Mouse (Mus musculus) G1E (cell line): ENCODE measurements around the gene Vmn1r86. TPM values are rescaled to one million over a fixed set of nuclear protein-coding genes. Genes with fewer than 3 reads are reported as not detected.
A peak's percentile ranks its signal among the peaks of the same experiment; 100 is the strongest.
"Not testable (repeated sequence)": the region's sequence is repeated elsewhere in the genome, so short reads cannot be mapped to it uniquely, and the experiment has no call there.

ENCODE experiments used
- ATAC-seq: 2 replicates; pipeline ENCODE4 v1.8.0; 2016; ENCODE audit warnings: mild to moderate bottlenecking; ENCODE audit not compliant: insufficient number of reproducible peaks, poor library complexity, low FRiP score, severe bottlenecking; ENCODE audit errors: extremely low read depth
- DNase-seq: peaks from one replicate; pipeline ENCODE4 v3.0.0; 2012; ENCODE audit warnings: low spot score
- H3K27me3 ChIP-seq: 2 replicates; pipeline ENCODE4 v1.6.1; 2012; ENCODE audit warnings: mild to moderate bottlenecking, low read length, inconsistent platforms; ENCODE audit not compliant: insufficient read depth
- H3K36me3 ChIP-seq: replicated peaks from 2 replicates; pipeline ENCODE3; 2012; ENCODE audit warnings: mild to moderate bottlenecking, inconsistent platforms
- H3K4me1 ChIP-seq: 2 replicates; pipeline ENCODE4 v1.6.1; 2012; ENCODE audit warnings: low read depth, low read length, inconsistent platforms, mixed read lengths; ENCODE audit not compliant: insufficient read depth
- H3K4me3 ChIP-seq: 2 replicates; pipeline ENCODE4 v1.5.1; 2012; ENCODE audit warnings: low read depth, mild to moderate bottlenecking, inconsistent platforms, low read length, moderate library complexity, mixed read lengths
- H3K9me3 ChIP-seq: replicated peaks from 2 replicates; pipeline ENCODE4 v1.6.1; 2012; ENCODE audit warnings: inconsistent platforms
- CTCF ChIP-seq: IDR thresholded peaks from 2 replicates; pipeline ENCODE4 v1.5.1; 2012; ENCODE audit warnings: low read depth, low read length, inconsistent platforms, mixed read lengths
- GATA1 ChIP-seq: IDR thresholded peaks from 2 replicates; pipeline ENCODE4 v1.6.1; 2012; ENCODE audit warnings: borderline replicate concordance, low read length, inconsistent platforms, mixed read lengths
- GATA2 ChIP-seq: IDR thresholded peaks from 2 replicates; pipeline ENCODE4 v1.6.1; 2012; ENCODE audit warnings: low read depth, low read length, inconsistent platforms, borderline replicate concordance
- POLR2AphosphoS5 ChIP-seq: IDR thresholded peaks from 2 replicates; pipeline ENCODE4 v1.6.1; 2012; ENCODE audit warnings: low read depth, low read length, inconsistent platforms; ENCODE audit not compliant: insufficient replicate concordance
- TAL1 ChIP-seq: conservative IDR thresholded peaks from 2 replicates; pipeline ENCODE4 v1.6.1; 2012; ENCODE audit warnings: low read depth, low read length, inconsistent platforms, mixed read lengths
- polyA plus RNA-seq: library from polyadenylated mRNA; stranded (reverse); fragments of >175 nt; gene quantifications from 2 replicates; pipeline ENCODE4 v1.2.3, GENCODE M21; 2012
- total RNA-seq, 2 experiments: library from RNA; stranded (forward) in 1 of 2; stranded (reverse) in 1 of 2; fragments of 200-1000 nt in 1 of 2; fragments of >200 nt in 1 of 2; fragmentation: Nextera tagmentation in 1 of 2; gene quantifications; 2 replicates each; pipeline ENCODE4 v1.2.3; 2014 to 2017

Gene Vmn1r86
- total and polyA plus RNA-seq, 3 experiments = 0.11 TPM; not detected in 2

- no peaks in the 10 kb centered on the region for H3K36me3 ChIP-seq
- peaks cover 8% of the 10 kb centered on the region for H3K4me1 ChIP-seq
- no peak overlapping the region for H3K4me3 ChIP-seq
- H3K9me3 ChIP-seq = no peaks in the 10 kb centered on the region
- DNase-seq (no peak), ATAC-seq (no peak)
- no peaks in the 10 kb centered on the region for H3K27me3 ChIP-seq
- TF ChIP-seq POLR2AphosphoS5 = no peak
- TF ChIP-seq GATA1 = no peak
- no peak for TF ChIP-seq CTCF
- no peak for TF ChIP-seq GATA2
- no peak for TF ChIP-seq TAL1
Observed at GRCm38 (mm10) chr7:13072293-13072692, 47.4 kb downstream of the Vmn1r86 start.

DNA sequence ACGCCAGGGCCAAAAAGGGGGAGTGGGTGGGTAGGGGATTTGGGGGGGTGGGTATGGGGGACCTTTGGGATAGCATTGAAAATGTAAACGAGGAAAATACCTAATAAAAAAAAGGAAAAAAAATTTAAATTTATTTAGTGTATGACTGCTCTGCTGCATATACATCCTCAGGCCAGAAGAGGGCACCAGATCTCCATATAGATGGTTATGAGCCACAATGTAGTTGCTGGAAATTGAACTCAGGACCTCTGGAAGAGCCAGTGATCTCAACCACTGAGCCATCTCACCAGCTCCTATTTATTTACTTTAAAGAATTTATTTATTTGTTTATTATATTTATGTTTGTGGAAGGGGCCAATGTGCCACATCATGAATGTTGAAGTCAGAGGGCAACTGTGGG lies 56.3 kb downstream of the Vmn1r86 start:
- not testable (repeated sequence) for DNase-seq, H3K27me3 ChIP-seq, H3K9me3 ChIP-seq, H3K4me3 ChIP-seq, H3K4me1 ChIP-seq, ATAC-seq, H3K36me3 ChIP-seq
- TF ChIP-seq CTCF = 0 out of 2 replicates have a peak, but pooled peaks have one; percentile 30

- no peak for DNase-seq
- peaks cover under 1% of the 10 kb centered on the region; the same call in 1 of the 2 replicates for H3K9me3 ChIP-seq
- no peak overlapping the region for H3K4me3 ChIP-seq
- H3K36me3 ChIP-seq = no peaks in the 10 kb centered on the region
- peaks cover 4% of the 10 kb centered on the region; the same call in 1 of the 2 replicates for H3K27me3 ChIP-seq
- no peak for ATAC-seq
- H3K4me1 ChIP-seq = peaks cover 5% of the 10 kb centered on the region
- TF ChIP-seq CTCF (no peak), TAL1 (no peak), POLR2AphosphoS5 (no peak), GATA2 (no peak), GATA1 (no peak)
Observed at GRCm38 (mm10) chr7:13059536-13059935, 60.2 kb downstream of the Vmn1r86 start.

GRCm38 (mm10) chr7:13056913-13057700 lies 62.6 kb downstream of the Vmn1r86 start:
- Histone ChIP-seq H3K36me3 (no peaks in the 10 kb centered on the region), H3K27me3 (peaks cover 10% of the 10 kb centered on the region; the same call in 1 of the 2 replicates), H3K4me3 (no peak overlapping the region), H3K4me1 (peaks cover 12% of the 10 kb centered on the region), H3K9me3 (no peaks in the 10 kb centered on the region)
- ATAC-seq (no peak), DNase-seq (no peak)
- TF ChIP-seq POLR2AphosphoS5 = no peak
- no peak for TF ChIP-seq GATA1
- TF ChIP-seq TAL1 = no peak
- TF ChIP-seq GATA2 = no peak
- TF ChIP-seq CTCF = no peak

DNA sequence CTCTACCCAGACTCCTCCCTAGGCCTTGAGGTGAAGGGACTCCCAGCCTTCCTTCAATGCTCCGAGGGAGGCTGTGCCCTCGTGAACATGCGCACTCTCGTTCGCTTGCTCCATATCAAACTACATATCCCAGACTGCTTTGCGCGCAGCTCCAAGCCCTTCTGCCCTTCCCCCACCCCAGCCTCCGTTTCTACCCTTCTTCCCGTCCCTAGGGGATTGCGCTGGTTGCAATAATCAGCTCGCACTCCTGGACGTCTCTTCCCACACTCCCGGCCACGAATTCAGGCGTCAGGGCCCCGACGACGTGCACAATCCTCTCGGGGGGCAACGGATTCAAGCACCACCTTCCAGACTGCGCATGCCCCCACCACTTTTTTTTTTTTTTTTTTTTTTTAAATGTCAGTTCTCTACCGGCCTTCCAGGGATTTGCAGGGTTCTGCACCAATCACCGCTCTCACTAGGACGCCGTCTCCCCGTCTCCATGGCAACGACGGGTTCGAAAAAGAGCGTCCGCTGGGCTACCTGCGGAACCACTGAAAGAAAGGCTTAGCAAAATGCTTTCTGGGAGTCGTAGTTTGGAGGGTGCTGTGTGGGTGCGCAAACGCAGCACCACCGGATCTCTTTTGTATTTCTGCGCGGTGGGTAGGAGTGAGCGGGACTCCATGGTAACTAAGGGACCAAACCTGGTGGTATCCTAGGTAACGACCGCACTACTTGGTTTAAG lies 65.3 kb downstream of the Vmn1r86 start, which contains the start of gene Mzf1:
Mzf1 (minus strand) TSS at position 478 of the 724 bp plus-strand sequence.
- Histone ChIP-seq H3K9me3 (no peaks in the 10 kb centered on the region), H3K27me3 (peaks cover 17% of the 10 kb centered on the region; the same call in 1 of the 2 replicates), H3K36me3 (no peaks in the 10 kb centered on the region), H3K4me1 (peaks cover 12% of the 10 kb centered on the region), H3K4me3 (peak within 1 kb of the TSS; percentile 75)
- TF ChIP-seq GATA2 = no peak
- TF ChIP-seq TAL1 = no peak
- no peak for TF ChIP-seq POLR2AphosphoS5
- no peak for TF ChIP-seq GATA1
- no peak for TF ChIP-seq CTCF
- DNase-seq (peak; percentile 53), ATAC-seq (peak; percentile 65)

GRCm38 (mm10) chr7:13053961-13054286 lies 65.8 kb downstream of the Vmn1r86 start:
- H3K27me3 ChIP-seq = peaks cover 21% of the 10 kb centered on the region

More at GRCm38 (mm10) chr7:13053961-13054286, 65.8 kb downstream of the Vmn1r86 start:
- no peaks in the 10 kb centered on the region for H3K36me3 ChIP-seq
- H3K4me3 ChIP-seq = peak overlapping the region; percentile 75
- H3K4me1 ChIP-seq = peaks cover 12% of the 10 kb centered on the region
- TF ChIP-seq GATA2 = no peak
- no peak for TF ChIP-seq TAL1
- no peak for TF ChIP-seq CTCF
- TF ChIP-seq POLR2AphosphoS5 = no peak
- TF ChIP-seq GATA1 = no peak
- ATAC-seq (no peak), DNase-seq (no peak)
- no peaks in the 10 kb centered on the region for H3K9me3 ChIP-seq
